Mouse (Mus musculus) lung, postnatal 14 days (tissue): ENCODE data around the gene Chchd3.
A peak's percentile ranks its signal among the peaks of the same experiment; 100 is the strongest.

Experiments used
- DNase-seq: peaks from one replicate; pipeline ENCODE4 v3.0.0; 2021

Gene Chchd3

GRCm38 (mm10) chr6:33059735-33060576 is at the start of gene Chchd3:
Gene Chchd3, minus strand, starts transcription at chr6:33060260.
- DNase-seq: peak; percentile 95

DNA sequence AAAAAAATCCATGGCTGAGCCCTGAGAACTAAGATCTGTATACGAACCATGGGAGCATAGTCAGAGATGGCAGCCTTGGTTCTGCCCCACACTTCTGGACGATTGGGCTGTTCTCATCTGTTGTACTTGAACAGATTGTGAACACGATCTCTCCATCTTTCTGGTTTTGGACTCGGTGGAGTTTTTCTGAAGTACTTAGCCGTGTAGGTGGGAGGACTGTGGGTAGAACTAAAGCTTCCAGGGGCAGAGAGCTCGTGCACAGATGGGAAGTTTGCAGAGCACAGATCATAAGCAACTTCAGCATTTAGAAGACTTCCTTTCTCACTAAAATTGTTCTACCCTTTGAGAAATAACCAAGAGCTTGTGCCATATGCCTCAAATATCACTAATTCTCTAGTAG is 44.6 kb upstream of the Chchd3 start:
- no peak for DNase-seq

DNA sequence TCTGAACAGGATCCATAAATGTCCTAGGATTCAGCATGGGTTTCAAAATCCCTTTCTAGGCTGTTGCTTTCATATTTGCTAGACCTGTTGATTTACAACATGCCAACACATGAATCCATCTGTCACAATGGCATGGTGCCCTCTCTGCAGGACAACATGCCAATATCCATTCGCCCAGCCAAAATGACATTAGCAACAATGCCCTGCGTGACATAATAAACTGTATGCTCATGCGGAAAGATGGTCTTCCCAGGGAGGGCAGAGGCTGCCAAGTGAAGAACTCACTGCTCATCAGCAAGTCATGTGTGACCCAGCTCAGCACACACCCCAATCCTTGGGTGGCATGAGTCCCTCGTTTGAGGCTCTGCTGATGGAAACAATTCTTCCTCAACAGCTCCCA is 38.8 kb upstream of the Chchd3 start:
- DNase-seq: no peak

DNA sequence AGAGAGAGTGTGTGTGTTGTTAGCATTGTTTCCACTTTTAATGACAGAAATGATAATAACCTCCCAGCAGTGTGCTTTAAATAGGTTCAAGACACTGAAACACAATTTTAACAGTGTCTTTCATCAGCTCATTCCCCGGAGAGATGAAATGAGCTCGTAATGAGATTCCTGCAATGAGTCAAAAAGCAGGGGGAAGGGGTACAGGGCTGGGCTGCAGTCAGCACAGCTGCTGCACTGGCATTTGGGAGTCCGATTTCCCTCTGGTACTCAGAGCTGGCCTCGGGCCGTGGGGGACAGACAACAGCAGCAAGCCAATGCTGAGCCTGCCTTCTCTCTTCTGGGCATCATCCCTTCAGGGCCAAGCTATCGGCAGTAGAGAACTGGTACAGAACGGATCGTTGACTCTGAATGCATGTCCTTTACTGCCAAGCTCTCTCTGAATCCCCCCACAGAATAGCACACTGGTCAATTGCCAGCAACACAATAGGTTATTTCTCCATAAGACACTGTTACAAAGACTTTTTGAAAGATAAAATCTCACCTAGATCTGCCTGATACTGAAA is 34.7 kb upstream of the Chchd3 start:
- no peak for DNase-seq

- no peak for DNase-seq
Measured at GRCm38 (mm10) chr6:33080186-33080585, 20.1 kb upstream of the Chchd3 start.

- no peak for DNase-seq
Measured at GRCm38 (mm10) chr6:33078260-33078936, 18.3 kb upstream of the Chchd3 start.

DNA sequence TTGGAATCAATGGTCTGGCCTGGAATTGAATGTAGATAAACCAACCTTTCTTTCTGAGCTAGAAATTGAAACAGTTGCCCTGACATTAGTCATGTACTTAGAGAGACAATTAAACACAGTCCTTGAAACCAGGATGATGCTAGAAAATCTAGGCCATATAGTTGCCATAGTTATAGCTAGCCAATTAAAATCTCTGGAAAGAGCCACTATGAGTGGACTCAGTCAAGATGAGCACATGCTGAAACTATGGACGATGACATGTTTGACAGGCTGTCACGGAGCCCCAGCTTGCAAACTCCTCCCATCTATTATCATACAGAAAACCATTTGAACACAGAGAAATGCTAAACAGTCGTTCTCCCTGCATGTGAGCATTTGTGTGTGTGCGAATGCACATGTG is 6.4 kb upstream of the Chchd3 start:
- DNase-seq: no peak

DNA sequence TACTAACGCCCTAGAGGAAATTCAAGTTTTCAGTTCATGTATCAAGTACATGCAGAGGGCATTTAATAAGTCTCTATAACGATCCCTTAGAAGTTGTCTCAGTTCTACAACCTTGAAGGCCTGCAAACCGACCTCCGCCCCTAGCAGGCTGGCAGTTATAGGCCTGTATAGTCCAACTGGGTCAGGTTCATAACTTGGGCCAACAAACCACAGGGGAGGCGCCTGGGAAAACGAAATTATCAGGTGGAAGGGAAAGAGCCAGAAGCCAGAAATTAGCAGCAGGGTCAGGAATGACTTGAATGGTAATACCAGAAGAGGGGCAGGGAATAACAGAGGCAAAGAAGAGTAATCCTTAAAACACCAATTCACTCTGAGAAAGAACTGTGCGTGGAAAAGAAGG is 784 bp downstream of the Chchd3 start:
- DNase-seq: no peak

DNA sequence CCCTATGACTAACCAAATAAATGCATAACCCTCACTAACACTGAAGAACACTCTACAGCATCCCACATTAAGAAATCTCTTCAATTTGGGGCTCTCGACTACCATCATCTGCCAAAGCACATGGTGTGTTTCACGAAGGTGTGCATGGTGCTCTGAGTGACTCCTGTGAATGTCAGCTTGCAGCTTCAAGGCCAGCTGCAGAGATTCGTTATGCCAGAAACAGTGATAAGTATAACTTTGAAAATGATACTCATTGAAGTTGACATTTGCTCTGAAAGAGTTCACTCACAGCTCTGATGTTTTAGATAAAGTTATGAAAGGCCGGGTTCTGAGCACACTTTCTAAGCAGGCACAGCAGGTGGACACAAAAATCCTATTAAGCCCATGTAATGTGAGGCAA is 3.7 kb downstream of the Chchd3 start:
- DNase-seq: no peak

- DNase-seq: no peak
Measured at GRCm38 (mm10) chr6:33055663-33056062, 4.4 kb downstream of the Chchd3 start.

DNA sequence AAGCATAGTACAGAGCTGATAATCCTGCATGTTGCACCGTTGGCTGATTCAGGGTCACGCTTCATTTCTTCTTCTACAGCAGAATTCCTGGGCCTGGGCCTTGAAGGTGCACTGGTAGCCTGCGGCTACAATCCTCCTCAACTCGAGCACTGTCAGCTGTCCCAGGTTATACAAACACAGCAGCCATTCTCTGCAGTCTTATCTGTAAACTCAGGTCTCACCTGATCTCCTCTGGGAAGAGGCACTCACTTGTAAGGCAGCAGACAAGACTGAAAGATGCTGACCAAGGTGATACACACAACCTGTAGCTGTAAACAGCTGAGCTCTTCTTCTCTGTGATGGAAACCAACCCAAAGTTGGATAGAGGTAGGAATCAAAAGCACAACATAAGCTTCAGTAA is 5.1 kb downstream of the Chchd3 start:
- DNase-seq: no peak

GRCm38 (mm10) chr6:33051642-33052041 is 8.4 kb downstream of the Chchd3 start:
- no peak for DNase-seq

- DNase-seq: no peak
Measured at GRCm38 (mm10) chr6:33049705-33050420, 10.2 kb downstream of the Chchd3 start.

GRCm38 (mm10) chr6:33043480-33043879 is 16.6 kb downstream of the Chchd3 start:
- DNase-seq: no peak

DNA sequence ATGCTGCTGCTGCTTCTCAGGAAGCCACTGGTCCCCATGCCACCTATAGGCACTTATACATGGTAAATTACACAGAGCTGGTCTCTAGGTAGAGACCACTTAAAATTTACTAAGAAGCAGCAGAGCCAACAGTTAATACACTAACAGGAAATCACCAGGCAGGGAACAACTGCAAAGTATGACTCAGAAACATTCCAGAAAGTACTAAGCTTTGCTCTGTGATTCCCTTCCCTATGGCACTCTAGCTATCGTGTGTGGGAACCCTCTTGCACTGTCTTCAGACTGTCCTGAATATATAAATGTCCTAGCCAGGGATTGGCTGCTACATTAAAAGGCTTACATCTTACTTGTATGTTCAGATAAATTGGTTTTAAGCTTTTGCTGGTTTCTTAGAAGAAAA is 17.2 kb downstream of the Chchd3 start:
- no peak for DNase-seq

GRCm38 (mm10) chr6:33041978-33042377 is 18.1 kb downstream of the Chchd3 start:
- no peak for DNase-seq

DNA sequence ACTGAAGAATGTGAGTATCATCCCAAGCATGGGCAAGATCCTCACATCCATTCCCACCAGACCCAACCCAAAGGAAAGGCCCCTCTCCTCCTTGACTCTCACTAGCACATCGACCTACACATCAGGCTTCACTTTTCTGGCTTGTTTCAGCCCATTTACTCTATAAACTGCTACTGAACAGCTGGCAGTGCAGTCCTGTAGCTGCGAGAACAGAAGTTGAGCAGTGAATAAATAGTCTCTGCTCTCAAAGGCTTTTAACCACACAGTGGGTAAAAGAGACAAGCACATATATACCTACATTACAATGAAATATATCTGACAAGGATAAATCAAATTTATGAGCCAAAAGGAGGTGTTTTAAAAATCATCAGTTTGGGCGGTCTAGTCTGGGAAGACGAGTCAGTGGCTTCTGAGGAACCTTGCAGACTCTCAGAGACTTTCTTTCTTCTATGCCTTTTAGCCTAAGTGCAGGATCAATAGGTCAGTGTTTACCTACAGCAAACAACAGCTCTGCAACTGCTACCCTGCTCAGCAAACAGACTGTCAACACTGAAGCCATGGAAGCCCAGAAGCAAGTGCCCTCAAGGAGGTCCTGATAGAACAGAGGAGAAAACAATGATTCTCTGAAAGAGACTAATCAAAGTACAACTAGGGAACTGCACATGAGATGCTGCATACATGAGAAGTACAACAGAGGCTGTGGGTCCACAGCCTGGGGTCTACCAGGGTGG is 19.5 kb downstream of the Chchd3 start:
- DNase-seq: no peak

DNA sequence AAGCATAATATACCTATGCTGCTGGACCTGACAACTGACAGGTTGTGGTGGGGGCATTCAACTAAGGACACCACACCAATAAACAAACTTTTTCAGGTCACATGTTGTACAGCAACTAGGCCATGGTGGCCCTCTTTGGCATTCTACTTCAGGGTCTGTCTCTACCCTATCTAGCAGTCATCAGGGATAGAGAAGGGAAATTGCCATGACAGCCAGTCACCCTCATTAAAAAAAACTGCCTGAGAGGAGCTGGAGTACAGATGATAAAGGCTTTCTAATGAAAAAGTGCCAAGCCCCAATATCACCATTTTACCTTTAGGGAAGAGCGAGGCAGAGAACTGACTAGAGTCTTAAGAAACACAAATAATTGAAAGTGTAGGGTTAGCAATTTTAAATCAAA is 27.5 kb downstream of the Chchd3 start:
- no peak for DNase-seq

DNA sequence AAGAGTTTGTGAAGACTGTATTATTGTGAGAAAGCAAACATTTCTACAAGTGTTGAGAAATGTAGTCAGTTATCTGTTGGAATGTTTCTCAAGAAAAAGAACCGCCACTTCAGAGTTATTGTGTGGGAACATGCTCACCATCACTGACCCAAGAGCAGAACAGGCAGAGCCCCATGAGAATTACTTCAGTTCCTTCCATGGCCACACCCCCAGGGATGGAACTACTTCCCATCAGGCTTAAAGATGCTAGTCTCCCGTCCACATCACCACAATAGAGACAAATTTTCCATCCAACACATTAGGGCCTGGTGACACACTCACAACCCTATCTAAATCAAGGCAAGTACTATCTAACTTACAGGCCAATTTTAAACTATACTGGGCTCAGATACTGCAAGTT is 28.4 kb downstream of the Chchd3 start:
- no peak for DNase-seq

- DNase-seq: no peak
Measured at GRCm38 (mm10) chr6:33028296-33028695, 31.8 kb downstream of the Chchd3 start.

- DNase-seq: no peak
Measured at GRCm38 (mm10) chr6:33025041-33025440, 35.0 kb downstream of the Chchd3 start.

DNA sequence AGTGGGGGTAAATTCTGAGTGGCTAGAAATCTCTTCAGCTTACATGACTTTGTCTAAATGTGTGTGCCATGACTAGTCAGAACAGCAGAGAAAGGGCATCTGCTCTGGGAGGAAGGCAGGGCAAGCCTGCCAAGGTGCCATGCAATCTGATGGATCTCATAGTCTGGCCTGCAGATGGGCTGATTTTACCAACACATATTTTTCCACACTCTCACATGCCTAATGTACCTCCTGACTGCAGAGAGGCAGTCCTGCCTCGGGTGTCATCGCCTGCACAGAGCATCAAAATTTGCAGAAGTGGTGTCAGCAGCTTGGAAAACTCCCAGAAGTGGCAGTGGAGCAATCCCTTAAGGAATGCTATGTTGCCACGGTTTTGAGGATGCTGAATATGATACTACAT is 55.5 kb downstream of the Chchd3 start:
- DNase-seq: no peak

DNA sequence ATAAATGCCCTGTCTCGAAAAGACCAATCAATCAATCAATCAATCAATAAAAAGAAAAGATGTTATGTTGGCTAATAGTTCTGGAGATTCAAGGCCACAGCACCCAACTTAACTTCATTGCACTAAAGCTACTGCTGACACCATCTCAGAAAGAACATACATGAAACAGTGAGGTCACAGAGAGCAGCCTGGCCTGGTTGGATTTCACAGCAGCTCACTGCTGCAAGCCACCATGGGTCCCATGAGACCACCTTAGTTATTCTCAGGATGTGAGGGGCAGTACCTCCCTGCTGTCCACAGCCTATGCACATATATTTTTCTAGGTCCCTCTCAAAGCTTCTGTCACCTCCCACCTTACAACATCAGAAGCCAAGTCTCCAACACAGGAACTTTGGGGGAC is 57.1 kb downstream of the Chchd3 start:
- DNase-seq: no peak
